Mouse (Mus musculus): ENCODE results near the gene Snhg11.
A peak's percentile ranks its signal among the peaks of the same experiment; 100 is the strongest.
"Not testable (repeated sequence)": the region's sequence is repeated elsewhere in the genome, so short reads cannot be mapped to it uniquely, and the experiment has no call there.

Gene Snhg11

DNA sequence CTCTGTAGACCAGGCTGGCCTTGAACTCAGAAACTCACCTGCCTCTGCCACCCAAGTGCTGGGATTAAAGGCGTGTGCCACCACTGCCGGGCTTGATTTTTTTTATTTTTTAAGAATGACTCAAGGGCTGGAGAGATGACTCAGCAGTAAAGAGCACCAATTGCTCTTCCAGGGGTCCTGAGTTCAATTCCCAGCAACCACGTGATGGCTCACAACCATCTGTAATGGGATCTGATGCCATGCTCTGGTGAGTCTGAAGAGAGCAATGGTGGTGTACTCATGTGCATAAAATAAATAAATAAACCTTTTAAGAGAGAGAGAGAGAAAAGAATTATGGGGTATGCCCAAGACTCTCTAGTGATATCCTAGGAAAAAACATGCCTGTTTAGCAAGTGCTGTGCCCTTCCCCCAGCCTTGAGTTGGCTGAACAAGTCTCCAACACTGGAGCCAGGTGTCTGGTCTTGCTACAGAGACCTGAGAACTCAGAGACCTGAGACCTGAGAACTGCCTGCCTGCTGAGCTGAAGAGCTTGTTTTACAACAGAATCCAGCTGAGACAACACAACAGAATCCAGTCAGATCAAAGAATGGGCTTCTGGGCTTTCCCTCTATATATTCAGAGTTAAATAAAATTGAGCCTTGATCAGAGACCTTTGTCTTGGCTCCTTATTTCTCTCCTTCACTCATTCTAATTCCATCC lies 5.8 kb upstream of the Snhg11 start:
- DNase-seq (ENCODE audit: low spot score) = no peak

DNA sequence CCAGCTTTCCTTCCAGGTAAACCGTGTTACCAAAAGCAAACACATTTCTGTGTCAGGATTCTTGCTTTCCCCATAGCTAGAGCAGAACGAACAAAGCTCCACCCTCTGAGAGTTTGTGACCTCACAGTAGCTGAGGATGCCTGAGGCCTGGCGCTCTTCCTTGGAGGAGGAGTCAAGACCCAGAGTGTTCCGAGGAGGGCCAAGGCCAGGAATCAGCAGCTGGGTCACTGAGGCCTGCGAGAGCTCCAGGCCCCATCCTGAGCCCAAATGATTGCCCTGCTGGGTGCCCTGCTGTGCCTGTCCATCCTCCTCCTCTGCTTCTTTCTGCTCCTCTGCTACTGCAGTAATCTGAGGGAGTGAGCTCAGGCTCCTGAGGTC lies 5.3 kb upstream of the Snhg11 start:
- DNase-seq (ENCODE audit: low spot score) = no peak

DNA sequence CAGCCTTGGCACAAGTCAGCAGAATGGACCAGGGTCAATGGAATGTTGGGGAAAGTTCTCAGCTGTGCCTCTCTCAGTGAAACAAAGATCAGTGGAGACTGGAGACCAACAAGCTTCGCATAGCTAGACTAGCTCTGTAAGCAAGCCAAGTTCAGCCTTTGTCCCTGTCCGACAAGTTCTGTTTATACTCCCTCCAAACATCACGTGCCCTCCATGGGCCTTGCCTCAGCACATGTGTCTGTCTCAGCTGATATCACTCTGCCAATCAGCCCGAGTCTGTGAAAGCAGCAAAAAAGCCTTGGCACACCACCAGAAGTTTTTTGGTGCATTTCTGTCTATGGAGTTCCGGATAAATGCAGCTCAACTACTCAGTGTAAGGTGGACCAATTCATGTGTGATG lies 2.4 kb upstream of the Snhg11 start:
- no peak for DNase-seq (ENCODE audit: low spot score)

- no peak for DNase-seq (ENCODE audit: low spot score)
Measured at GRCm38 (mm10) chr2:158373516-158373915, 1.9 kb upstream of the Snhg11 start.

DNA sequence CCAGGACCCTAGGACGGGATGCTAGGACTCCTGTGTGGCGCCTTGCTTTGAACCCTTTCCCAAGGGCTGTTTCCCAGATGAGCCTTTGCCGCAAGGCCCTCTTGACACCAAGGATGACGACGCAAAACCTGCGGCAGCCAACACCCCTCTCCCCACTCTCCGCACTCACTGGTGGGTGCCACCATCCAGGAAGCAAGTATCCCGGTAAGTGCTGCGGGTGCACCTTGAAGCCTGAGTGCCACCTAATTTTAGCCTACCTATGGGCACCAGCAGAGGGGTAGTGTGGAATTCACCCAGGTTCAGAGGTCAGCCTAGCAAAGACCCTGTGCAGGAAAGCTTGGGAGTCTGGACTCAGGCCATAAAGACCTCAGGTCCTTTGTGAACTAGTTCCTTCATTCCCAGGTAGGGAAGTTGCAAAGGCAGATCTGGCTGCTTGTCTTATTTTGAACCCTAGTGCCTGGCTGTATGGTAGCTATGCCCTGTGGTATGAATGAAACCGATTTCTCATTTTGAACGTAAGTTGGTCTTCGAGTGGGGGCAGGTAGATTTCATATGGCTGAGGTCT lies 767 bp downstream of the Snhg11 start:
- no peak for DNase-seq (ENCODE audit: low spot score)

GRCm38 (mm10) chr2:158376798-158377197 lies 1.4 kb downstream of the Snhg11 start:
- DNase-seq (ENCODE audit: low spot score) = no peak

DNA sequence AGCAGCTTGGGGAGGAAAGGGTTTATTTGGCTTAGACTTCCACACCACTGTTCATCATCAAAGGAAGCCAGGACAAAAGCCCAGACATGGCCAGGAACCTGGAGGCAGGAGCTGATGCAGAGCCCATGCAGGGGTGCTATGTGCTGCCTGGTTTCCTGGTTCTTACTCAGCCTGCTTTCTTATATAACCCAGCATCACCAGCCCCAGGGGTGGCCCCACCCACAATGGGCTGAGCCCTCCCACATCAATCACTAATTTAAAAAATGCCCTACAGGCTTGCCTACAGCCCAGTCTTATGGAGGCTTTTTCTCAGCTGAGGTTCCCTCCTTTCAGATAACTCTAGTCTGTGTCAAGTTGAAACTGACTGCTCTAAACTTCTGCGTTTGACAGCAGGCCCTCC lies 2.4 kb downstream of the Snhg11 start:
- no peak for DNase-seq (ENCODE audit: low spot score)

DNA sequence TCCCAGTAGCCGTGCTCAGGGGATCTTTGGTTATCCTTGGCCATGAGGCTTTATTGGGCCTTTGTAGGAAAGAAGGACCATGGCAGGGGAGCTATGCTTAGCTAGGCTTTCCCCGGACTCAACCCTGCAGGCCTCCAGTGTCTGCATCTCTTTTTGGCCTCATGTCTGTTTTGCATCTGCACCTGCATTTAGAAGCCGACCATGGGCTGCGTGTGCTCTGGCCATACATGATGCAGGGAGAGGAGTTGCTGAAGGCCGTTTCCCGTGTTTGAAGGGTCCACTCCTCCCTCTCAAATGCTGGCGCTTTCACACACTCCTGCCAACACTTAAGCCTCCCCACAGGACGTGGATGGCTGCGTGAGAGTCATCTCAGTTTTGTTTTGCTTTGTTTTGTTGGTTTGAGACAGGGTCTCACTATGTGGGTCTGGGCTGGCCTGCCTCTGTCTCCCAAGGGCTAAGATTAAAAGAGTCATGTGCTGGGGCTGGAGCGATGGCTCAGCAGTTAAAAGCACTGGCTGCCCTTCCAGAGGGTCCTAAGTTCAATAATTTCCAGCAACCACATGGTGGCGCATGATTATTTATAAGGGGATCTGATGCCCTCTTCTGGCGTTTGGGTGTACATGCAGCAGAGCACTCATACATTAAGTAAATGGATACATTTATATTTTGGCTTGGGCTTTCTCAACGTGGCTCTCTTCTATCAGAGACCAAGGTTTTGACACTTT lies 4.1 kb downstream of the Snhg11 start:
- peak; percentile 66 for DNase-seq (ENCODE audit: low spot score)

GRCm38 (mm10) chr2:158386072-158386471 lies 10.6 kb downstream of the Snhg11 start:
- DNase-seq (ENCODE audit: low spot score) = no peak

GRCm38 (mm10) chr2:158389421-158389820 lies 14.0 kb downstream of the Snhg11 start:
- DNase-seq (ENCODE audit: low spot score) = no peak

DNA sequence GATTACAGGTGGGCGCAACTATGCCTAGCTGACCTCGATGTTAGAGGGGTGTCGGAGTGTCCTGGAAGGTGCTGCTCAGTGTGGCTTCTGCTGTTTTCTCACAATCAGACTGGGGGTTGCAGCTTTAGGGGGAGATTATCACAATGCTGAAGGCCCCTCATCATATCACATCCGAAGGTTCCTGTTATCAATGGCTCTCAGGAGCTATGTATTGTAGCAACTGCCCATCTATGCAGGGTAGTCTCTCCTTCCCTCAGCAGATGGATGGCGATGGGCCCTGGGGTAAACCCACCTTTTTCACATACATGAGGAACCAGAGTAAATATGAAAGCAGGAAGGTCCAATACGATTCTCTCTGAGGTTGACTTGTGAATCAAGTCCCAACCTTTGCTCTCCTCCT lies 20.9 kb downstream of the Snhg11 start:
- DNase-seq (ENCODE audit: low spot score) = no peak

DNA sequence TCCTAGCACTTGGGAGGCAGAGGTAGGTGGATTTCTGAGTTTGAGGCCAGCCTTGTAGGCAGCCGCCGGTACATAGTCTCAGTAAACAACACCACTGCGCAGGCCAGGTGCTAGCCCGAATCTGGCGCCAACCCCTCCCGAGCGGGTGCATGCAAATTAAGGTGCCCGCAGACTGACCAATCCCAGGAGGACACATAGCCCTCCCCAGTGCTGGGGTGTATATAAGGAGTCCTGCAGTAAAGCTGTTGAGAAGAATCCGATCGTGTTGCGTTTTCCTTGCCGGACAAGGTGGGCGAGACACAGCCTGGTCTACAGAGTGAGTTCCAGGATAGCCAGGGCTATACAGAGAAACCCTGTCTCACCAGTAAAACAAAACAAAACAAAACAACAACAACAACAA lies 21.7 kb downstream of the Snhg11 start:
- not testable (repeated sequence) for DNase-seq (ENCODE audit: low spot score)

GRCm38 (mm10) chr2:158402915-158403314 lies 27.5 kb downstream of the Snhg11 start:
- no peak for DNase-seq (ENCODE audit: low spot score)

DNA sequence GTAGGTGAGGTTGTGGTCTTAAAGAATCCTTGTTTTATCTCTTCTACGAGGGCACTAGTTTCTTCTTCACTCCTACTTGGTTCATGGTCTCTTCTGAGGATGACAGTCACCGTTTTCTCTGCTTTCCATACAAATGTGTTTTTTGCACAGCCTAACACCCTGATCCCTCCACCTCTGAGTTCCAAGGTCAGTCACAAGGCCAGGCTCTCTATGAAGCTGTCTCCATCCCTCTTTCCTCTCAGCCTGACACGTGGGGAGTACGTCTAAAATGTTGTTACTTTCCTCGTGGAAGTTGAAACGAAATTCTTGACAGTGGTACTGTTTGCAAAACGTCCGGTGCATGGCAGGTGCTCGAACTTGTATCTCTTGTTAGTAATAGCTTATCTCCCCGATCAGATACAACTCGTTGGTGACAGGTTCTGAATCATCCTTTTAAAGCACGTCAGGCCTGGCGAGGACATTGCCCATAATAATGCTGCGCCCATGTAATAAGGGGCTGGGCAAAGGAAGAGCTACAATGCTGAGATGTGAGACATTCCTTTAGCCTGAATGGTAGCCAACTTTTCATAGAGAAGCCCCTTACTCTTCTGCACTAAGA lies 33.7 kb downstream of the Snhg11 start:
- peak; percentile 43 for DNase-seq (ENCODE audit: low spot score)

DNA sequence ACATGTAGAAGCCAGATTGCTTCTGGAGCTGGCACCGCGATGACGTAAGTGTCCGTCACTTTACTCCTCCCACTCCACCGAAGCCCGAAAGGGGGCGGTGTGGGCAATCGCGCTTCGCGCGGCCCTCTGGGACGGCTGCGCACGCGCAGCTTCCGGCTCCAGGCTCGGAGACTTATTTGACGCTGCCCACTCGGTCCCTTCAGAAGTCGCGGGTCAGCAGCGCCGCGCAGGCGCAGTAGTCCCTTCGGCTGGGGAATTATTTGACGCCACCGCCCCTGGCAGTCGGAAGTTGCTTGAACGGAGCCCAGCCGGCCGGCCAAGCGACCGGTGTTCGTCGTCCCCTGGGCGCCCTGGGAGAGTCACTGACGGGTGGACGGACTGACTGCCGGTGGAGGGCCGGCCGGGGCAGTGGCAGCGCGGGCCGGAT lies 34.2 kb downstream of the Snhg11 start, which contains the start of gene Ralgapb:
Ralgapb (plus strand) TSS at position 254 of the 427 bp plus-strand sequence.
- DNase-seq (ENCODE audit: low spot score) = peak; percentile 99

- peak; percentile 70 for DNase-seq (ENCODE audit: low spot score)
Measured at GRCm38 (mm10) chr2:158410022-158411014, 34.9 kb downstream of the Snhg11 start.

- no peak for DNase-seq (ENCODE audit: low spot score)
Measured at GRCm38 (mm10) chr2:158413240-158413639, 37.8 kb downstream of the Snhg11 start.

GRCm38 (mm10) chr2:158415826-158416225 lies 40.4 kb downstream of the Snhg11 start:
- DNase-seq (ENCODE audit: low spot score) = no peak

- DNase-seq (ENCODE audit: low spot score) = no peak
Measured at GRCm38 (mm10) chr2:158418663-158419062, 43.2 kb downstream of the Snhg11 start.

All from testis, postnatal 10 days (tissue).